Mouse (Mus musculus): Measurements from ENCODE around the gene Olfr65.

Olfr65 gene

DNA sequence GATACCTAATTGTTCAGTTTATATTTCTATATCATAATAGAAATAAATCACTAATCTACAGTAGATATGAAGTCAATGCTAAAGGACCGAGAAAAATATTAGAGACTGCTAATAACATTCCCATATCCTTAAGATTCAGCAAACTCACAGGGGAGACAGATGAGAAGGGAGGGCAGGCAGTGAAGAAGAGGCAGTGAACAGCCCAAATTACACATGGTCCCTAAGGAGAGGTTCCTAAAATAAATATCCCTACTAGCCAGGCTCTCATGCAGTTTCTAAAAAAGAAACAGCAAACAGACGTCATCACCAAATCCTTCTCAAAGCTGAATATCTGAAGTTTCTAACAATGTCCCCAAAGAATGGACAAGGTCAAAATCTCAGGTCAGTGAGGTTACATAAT lies at the start of gene Olfr65:
TSS of gene Olfr65 (plus strand) at position 301 of the 400 bp plus-strand sequence.
- in situ Hi-C loops (cut with MboI, MseI), result no loop called here

DNA sequence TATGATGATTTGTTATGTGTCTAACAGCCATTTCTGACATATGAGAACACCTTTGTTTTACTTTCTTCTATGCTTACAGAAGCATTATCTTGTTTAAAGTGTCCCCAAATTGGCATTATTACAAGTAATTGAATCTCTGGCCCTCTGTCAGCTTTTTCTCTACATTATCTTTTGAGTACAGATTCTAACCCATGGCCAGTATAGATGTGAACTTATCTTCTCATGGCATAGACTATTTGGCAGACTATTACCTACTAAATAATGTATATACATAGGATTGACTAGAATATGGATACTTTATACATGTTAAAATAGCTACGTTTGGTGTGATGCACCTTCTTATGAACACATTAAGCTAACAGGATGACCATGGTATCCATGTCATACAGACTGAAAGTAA lies 48.6 kb upstream of the Olfr65 start:
- in situ Hi-C loops (cut with MboI, MseI), result no loop called here

DNA sequence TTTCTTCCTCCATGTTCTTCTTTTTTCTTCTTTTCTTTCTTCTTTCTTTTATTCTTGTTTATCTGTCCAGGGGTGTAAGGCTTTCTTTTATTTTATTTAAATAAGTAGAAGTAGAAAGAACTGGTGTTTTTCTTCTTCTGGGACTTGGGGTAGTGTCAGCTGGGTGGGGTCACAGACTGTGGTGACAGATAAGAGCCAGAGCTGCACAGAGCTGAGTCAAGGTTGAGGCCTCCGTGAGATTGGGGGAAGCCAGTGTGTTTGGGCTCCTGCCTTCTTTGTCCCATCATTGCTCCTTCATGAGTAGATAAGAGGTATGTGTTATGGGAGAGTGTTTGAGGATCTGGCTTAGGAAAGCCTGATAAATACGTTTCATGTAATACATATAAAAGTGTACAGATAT lies 44.2 kb upstream of the Olfr65 start:
- in situ Hi-C loops (cut with MboI, MseI), result no loop called here

DNA sequence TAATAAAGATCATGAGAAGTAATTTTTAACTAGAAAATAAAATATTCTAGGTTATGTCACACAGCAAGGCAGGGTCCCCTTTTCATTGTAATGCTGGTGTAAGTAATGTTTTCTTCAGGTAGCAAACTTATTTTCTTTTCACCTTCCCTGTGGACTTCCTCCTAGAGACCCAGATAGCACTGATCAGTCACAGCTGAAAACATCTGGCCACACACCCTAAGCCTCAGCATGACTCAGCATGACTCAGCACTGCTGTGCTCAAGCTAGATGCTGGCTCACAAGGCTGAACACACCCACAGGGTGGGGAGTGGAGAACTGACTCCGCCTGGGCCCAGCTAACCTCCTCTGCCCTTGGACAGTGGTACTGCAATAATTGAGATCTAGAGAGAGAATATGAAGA lies 42.4 kb upstream of the Olfr65 start:
- in situ Hi-C loops (cut with MboI, MseI), result no loop called here

DNA sequence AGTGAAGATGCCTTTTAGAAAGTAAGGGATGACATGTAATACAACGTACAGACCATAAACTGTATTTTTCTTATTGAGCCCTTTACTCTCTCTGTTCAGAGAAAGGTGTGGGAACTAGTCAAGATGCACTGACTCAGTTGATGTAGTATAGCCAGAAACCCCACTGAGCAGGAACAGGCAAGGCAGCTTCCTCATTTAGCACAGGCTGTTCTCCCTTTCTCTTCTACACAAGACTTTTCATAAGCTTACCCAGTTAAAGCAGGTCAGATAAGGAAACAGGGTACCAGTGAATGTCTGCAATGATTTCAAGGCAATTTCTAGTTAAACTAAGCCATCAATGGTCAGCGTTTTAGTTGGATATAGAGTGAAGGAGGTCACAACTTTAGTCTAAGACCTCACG lies 41.8 kb upstream of the Olfr65 start:
- in situ Hi-C loops (cut with MboI, MseI), result no loop called here

DNA sequence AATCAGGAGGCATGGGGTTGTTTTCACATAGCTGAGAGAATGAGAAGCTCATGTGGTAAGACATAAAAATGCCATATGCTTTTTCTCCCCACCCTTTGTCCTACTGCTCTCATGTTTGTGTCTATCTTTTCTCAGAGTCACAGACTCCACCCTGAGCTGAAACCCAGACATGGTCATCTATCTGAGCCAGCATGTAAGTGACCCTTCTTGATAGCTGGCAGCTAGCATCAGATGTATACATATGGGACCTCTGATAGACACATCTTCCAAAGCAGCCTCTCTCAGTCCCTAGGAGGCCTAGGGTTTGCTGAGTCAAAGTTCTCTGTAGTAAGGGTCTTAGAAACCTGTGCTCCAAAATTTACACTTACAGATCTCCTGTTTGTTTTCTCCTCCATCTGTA lies 37.6 kb upstream of the Olfr65 start:
- in situ Hi-C loops (cut with MboI, MseI), result no loop called here

DNA sequence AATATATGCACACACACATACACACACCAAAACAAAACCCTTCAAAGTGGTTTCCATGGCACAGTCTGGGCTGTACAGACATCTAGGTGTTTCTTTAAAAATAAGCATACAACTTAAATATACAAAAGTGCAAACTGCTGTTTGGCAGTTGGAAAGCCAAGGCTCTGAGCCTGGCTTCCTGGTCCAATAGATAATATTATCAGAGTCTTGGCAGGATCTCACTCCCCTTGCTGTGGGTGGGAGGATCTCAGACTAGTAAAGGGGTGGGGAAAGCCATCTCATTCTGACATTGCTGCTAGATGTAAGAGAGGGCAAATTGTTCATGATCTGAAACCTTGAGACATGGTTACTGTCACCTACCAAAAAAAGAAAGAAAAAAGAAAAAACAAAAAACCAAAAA lies 32.6 kb upstream of the Olfr65 start:
- in situ Hi-C loops (cut with MboI, MseI), result no loop called here

DNA sequence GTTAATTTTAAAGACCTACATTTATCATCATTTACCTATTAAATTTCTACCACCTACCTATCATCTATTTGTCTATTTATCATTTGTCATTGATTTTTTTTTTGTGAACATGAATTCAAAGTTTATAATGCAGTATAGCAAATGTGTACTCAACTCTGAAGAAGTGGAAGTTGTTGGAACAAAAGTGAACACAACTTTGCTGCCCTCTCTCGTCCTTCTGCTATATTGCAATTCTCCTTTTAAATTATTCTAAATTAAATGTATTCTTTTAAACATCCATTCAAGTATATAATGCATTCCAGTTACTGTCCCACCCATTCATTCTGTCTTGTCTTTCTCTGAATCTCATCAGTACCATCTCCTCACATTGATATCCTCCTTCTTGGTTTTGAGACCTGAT lies 30.2 kb upstream of the Olfr65 start:
- in situ Hi-C loops (cut with MboI, MseI), result no loop called here

DNA sequence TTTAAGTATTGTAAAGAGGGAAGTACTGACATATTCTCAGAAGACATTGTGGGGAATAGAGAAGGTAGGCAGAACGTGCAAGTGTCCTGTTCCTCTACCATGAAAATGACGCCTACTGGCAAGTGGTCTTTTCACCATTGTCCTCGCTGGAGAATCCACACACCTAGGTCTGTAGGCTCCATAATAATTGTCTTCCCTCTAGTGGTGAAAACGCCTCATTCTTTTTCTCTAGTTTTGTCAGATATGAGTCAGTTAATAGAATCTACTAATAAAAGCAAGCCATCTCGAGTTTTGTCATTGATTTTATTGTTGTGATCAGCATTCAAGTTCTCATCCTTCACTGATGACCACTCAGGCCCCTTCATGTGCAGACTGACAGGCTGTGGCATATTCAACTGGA lies 28.8 kb upstream of the Olfr65 start:
- in situ Hi-C loops (cut with MboI, MseI), result no loop called here

DNA sequence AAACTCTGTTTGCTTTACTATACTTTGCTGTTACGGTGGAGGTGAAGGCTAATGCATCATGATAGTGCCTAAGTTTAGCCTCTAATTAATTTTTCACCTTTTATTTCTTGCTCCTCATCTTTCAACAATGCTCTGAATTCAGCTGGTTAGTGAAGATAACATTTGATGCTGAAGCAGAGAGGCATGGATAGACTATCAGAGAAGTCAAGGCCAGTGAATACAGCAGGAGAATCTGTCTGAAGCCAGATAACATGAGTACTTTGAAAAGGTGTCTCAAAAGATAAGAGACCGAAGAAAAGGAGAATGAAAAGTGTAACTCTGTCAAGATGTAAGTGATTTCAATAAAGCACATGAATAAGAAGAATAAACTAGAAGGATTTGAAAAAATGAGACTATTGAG lies 26.2 kb upstream of the Olfr65 start:
- in situ Hi-C loops (cut with MboI, MseI), result no loop called here

DNA sequence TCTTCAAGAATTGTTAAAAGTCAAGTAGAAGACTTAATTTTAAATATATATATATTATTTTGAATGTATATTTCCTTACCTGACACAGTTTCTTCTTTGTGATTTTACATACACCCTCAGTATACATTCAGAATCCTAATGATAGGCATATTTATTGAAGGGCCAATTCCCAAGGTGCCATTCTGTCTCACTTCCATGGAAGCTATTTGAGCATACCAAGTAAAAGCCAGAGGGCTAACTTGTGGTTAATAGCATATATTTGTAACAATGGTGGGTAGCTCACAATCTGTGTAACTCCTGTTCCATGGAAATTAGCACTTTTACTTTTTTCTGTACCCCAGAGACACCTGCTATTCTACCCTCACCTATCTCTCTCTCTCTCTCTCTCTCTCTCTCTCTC lies 17.1 kb upstream of the Olfr65 start, which contains the start of gene Olfr66:
TSS of gene Olfr66 (minus strand) at position 101 of the 400 bp plus-strand sequence.
- in situ Hi-C loops (cut with MboI, MseI), result no loop called here

DNA sequence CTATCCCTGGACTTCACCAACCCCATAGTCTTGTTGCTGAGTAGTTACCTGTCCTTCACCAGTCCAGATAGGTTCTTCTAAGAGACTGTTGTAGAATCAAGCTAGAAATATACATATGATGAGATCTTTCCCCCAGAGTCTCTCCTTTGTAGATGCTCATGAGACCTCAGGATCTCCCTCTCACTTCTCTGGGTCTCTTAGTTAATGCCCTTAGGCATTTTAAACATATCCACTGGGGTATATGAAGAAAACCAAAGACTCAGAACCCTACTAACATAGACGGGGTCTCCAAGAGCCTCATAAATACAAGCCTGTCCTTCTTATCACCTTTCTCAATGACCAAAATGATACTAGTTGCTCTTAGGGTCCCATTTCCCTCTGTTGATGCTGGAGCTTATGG lies 8.9 kb upstream of the Olfr65 start, which contains the start of gene Olfr64:
TSS of gene Olfr64 (minus strand) at position 101 of the 400 bp plus-strand sequence.
- in situ Hi-C loops (cut with MboI, MseI), result no loop called here

DNA sequence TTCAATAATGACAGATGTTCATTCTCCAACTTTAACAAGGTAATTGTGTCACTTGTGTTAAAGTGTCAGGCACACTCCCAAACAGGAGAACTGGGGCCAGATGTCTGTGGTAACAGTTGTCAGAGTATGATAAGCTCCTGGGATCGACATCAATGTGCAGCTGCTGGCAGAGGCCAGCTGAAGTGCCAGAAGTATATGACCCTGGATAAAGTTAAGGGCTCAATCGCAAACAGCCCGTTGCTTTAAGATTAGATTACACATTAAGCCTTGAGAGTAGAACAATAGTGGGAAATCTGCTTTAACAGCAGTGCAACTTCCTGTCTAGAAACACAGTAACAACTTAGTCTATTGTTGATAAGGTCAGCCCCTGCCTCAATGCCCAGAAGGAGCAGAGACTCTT lies 6.8 kb downstream of the Olfr65 start:
- in situ Hi-C loops (cut with MboI, MseI), result no loop called here

DNA sequence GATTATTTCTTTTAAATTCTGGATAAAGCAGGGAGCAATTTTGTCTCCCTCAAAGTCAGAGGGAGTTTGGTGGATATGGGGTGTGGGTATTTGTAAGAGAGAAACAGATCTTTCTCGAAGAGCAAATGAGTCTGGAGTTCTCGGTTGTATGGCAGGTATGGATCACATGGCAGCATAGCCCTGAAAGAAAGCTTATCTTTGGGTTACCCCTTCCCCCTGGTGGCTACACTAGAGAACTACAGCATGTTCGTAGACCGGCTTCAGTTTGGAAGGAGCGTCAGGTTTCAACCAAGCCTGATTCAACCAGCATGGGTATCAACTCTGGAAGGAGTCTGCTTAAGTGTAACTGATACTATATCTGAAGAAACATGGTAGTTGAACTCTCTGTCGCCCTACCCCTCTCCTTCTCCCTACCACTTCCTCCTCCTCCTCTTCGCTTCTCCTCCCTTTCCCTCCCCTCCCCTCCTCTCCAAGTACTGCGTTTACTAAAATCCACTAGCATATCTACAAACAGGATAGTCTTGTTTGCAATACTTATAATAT lies 9.8 kb downstream of the Olfr65 start:
- in situ Hi-C loops (cut with MboI, MseI), result no loop called here

DNA sequence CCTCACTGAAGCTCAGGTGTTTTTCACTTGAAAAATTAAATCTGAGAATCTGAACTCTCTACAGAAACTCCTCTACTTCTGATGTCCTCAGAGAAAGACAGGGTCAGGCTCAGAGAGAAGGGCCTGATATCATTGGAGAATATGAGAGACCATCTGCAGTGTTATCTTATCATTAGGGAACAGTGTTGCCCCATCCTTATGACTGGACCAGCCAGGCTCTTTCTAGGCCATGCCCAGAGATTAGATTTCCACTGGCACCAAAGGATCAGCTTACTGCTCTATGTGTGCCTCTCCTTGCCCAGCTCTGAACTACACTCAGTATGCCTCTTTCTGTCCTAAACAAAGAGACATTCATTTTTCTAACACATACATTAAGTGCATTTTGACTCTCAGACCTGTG lies 12.1 kb downstream of the Olfr65 start:
- in situ Hi-C loops (cut with MboI, MseI), result no loop called here

DNA sequence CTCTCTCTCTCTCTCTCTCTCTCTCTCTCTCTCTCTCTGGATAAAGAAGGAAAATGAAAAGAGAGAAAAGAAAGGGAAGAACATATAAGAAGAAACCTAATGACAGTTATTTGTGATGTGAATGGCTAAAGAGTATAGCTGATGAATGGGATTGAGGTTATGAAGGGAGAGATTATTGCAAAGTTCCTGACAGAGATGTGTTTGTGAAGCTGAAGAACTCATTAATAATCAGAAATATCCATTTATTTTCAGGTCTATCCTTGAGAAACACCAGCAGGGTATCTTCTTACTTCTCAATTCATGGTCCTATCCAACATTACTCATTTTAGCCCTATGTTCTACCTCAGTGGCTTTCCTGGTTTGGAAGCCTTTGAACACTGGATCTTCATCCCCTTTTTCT lies 25.2 kb downstream of the Olfr65 start, which contains the start of gene Olfr631:
TSS of gene Olfr631 (plus strand) at position 301 of the 400 bp plus-strand sequence.
- in situ Hi-C loops (cut with MboI, MseI), result no loop called here

DNA sequence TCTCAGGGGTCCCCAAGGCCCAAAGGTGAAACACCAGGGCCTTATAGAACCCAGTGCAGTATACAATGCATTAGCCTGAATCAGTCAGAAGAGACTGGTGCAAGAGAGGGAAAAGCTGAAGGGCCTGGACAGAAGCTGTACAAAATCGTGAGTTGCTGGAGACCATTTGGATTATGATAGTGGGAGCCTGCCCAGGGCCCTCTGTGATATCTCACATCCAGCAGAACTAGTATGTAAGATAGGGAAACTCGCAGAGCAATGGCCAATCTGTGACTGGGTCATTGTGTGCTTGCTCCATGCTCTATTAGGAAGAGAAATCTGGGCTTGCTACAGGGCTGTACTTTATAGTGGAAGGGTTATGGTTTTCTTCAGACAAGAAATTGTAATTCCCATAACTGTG lies 31.0 kb downstream of the Olfr65 start, which contains the start of gene Olfr632:
TSS of gene Olfr632 (plus strand) at position 84 of the 400 bp plus-strand sequence.
- in situ Hi-C loops (cut with MboI, MseI), result no loop called here

DNA sequence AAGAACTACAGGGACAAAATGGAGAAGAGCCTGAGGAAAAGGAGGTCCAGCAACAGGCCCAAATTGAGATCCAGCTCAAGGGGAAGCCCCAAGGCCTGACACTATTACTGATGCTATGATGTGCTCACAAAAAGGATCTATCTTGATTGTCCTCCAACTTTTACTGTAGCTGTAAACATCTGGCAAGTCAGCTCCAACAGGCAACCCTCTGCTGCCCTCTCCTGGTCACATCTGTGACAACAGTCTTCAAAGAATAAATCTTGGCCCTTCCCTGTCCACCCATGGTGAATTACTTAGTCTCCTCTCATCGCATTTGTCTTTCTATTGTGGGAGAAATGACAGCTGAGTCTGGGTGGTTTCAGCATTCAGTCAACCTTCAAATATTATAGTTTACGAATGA lies 39.4 kb downstream of the Olfr65 start:
- in situ Hi-C loops (cut with MboI, MseI), result loop anchor here (10.0 kb wide), 1 partner anchor 228 kb away; the partner anchor contains the start of gene Olfr243

DNA sequence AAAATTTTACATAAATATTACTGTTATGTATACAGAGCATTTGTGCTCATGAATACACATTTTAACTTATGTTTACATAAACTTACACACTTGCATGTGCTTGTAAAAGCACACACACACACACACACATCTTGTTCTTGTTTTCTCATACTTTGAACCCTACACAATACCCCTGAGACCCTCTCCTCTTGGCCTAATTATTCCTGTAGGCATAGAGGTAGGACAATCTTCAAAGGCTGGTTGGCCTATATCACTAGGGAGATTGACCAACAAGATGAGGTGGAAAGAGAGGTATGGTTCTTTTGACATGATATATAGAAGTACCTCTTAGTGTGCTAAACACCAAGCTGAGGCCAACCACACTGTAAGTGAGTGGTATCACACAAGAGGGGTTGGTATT lies 40.9 kb downstream of the Olfr65 start, which contains the start of gene Olfr633:
TSS of gene Olfr633 (plus strand) at position 301 of the 400 bp plus-strand sequence.
- in situ Hi-C loops (cut with MboI, MseI), result loop anchor here (10.0 kb wide), 1 partner anchor 229 kb away; the partner anchor contains the start of gene Olfr243
